Mouse (Mus musculus): ENCODE measurements around the gene Adgrg3. TPM values are rescaled to one million over a fixed set of nuclear protein-coding genes. Genes with fewer than 3 reads are reported as not detected.

Gene Adgrg3
- polyA plus RNA-seq, 2 experiments, result 3.3 to 6.7 TPM

GRCm38 (mm10) chr8:95058661-95059060 is 41.2 kb downstream of the Adgrg3 start:
- DNase-seq (ENCODE audit: low spot score), result no peak
- no peaks in the 10 kb centered on the region for H3K27me3 ChIP-seq (ENCODE audit: control insufficient read depth, insufficient read depth, low read length)
- H3K4me3 ChIP-seq (replicated peaks; ENCODE audit: low read length), result no peak overlapping the region
- no peak overlapping the region for H3K4me2 ChIP-seq (replicated peaks; ENCODE audit: low read depth, low read length, severe bottlenecking)
- no peaks in the 10 kb centered on the region for H3K4me1 ChIP-seq (ENCODE audit: control insufficient read depth, insufficient read depth, low read length)
- no peak overlapping the region for H3K9ac ChIP-seq (ENCODE audit: low read depth, low read length, severe bottlenecking)
- 82% methylated on average over 6 of the region's 6 CpGs for WGBS
- TF ChIP-seq POLR2A (IDR thresholded peaks at IDR 0.05; ENCODE audit: borderline replicate concordance, extremely low read depth, insufficient read depth, insufficient read length), result no peak
- H3K9me3 ChIP-seq (ENCODE audit: control insufficient read depth, low read length), result no peaks in the 10 kb centered on the region
- no peaks in the 10 kb centered on the region for H3K36me3 ChIP-seq (ENCODE audit: control insufficient read depth, insufficient read depth, low read length)
- no peak for ATAC-seq (ENCODE audit: low FRiP score, low read depth)
- H3K27ac ChIP-seq (replicated peaks; ENCODE audit: low read depth, low read length), result no peak overlapping the region

GRCm38 (mm10) chr8:95059812-95060533 is 42.5 kb downstream of the Adgrg3 start:
- ATAC-seq (ENCODE audit: low FRiP score, low read depth) (no peak), DNase-seq (ENCODE audit: low spot score) (no peak)
- H3K9ac ChIP-seq (ENCODE audit: low read depth, low read length, severe bottlenecking), result no peak overlapping the region
- WGBS, result 69% methylated on average over 6 of the region's 6 CpGs
- H3K36me3 ChIP-seq (ENCODE audit: control insufficient read depth, insufficient read depth, low read length), result no peaks in the 10 kb centered on the region
- no peak overlapping the region for H3K27ac ChIP-seq (replicated peaks; ENCODE audit: low read depth, low read length)
- H3K9me3 ChIP-seq (ENCODE audit: control insufficient read depth, low read length), result no peaks in the 10 kb centered on the region
- no peak overlapping the region for H3K4me2 ChIP-seq (replicated peaks; ENCODE audit: low read depth, low read length, severe bottlenecking)
- H3K4me3 ChIP-seq (replicated peaks; ENCODE audit: low read length), result no peak overlapping the region
- no peaks in the 10 kb centered on the region for H3K4me1 ChIP-seq (ENCODE audit: control insufficient read depth, insufficient read depth, low read length)
- no peak for TF ChIP-seq POLR2A (IDR thresholded peaks at IDR 0.05; ENCODE audit: borderline replicate concordance, extremely low read depth, insufficient read depth, insufficient read length)
- H3K27me3 ChIP-seq (ENCODE audit: control insufficient read depth, insufficient read depth, low read length), result no peaks in the 10 kb centered on the region

- ATAC-seq (ENCODE audit: low FRiP score, low read depth) (no peak), DNase-seq (ENCODE audit: low spot score) (no peak)
- WGBS, result 98% methylated on average over 2 of the region's 2 CpGs
- Histone ChIP-seq H3K27ac (replicated peaks; ENCODE audit: low read depth, low read length) (no peak overlapping the region), H3K4me1 (ENCODE audit: control insufficient read depth, insufficient read depth, low read length) (no peaks in the 10 kb centered on the region), H3K4me2 (replicated peaks; ENCODE audit: low read depth, low read length, severe bottlenecking) (no peak overlapping the region), H3K27me3 (ENCODE audit: control insufficient read depth, insufficient read depth, low read length) (no peaks in the 10 kb centered on the region), H3K4me3 (replicated peaks; ENCODE audit: low read length) (no peak overlapping the region), H3K36me3 (ENCODE audit: control insufficient read depth, insufficient read depth, low read length) (no peaks in the 10 kb centered on the region), H3K9me3 (ENCODE audit: control insufficient read depth, low read length) (no peaks in the 10 kb centered on the region), H3K9ac (ENCODE audit: low read depth, low read length, severe bottlenecking) (no peak overlapping the region)
- TF ChIP-seq POLR2A (IDR thresholded peaks at IDR 0.05; ENCODE audit: borderline replicate concordance, extremely low read depth, insufficient read depth, insufficient read length), result no peak
These were observed 47.0 kb downstream of the Adgrg3 start for GRCm38 (mm10) chr8:95064531-95064930.

GRCm38 (mm10) chr8:95067582-95067981 is 50.1 kb downstream of the Adgrg3 start:
- H3K9me3 ChIP-seq (ENCODE audit: control insufficient read depth, low read length), result no peaks in the 10 kb centered on the region
- H3K27me3 ChIP-seq (ENCODE audit: control insufficient read depth, insufficient read depth, low read length), result no peaks in the 10 kb centered on the region
- no peak overlapping the region for H3K4me3 ChIP-seq (replicated peaks; ENCODE audit: low read length)
- H3K9ac ChIP-seq (ENCODE audit: low read depth, low read length, severe bottlenecking), result no peak overlapping the region
- H3K4me1 ChIP-seq (ENCODE audit: control insufficient read depth, insufficient read depth, low read length), result no peaks in the 10 kb centered on the region
- TF ChIP-seq POLR2A (IDR thresholded peaks at IDR 0.05; ENCODE audit: borderline replicate concordance, extremely low read depth, insufficient read depth, insufficient read length), result no peak
- WGBS, result 53% methylated on average over 3 of the region's 3 CpGs
- DNase-seq (ENCODE audit: low spot score), result peak; percentile 60
- no peaks in the 10 kb centered on the region for H3K36me3 ChIP-seq (ENCODE audit: control insufficient read depth, insufficient read depth, low read length)
- no peak overlapping the region for H3K4me2 ChIP-seq (replicated peaks; ENCODE audit: low read depth, low read length, severe bottlenecking)
- ATAC-seq (ENCODE audit: low FRiP score, low read depth), result no peak
- no peak overlapping the region for H3K27ac ChIP-seq (replicated peaks; ENCODE audit: low read depth, low read length)

- WGBS, result 77% methylated on average over 3 of the region's 3 CpGs
- H3K27ac ChIP-seq (replicated peaks; ENCODE audit: low read depth, low read length), result no peak overlapping the region
- ATAC-seq (ENCODE audit: low FRiP score, low read depth) (no peak), DNase-seq (ENCODE audit: low spot score) (no peak)
- H3K4me1 ChIP-seq (ENCODE audit: control insufficient read depth, insufficient read depth, low read length), result peaks cover 2% of the 10 kb centered on the region; the same call in 1 of the 2 replicates
- H3K36me3 ChIP-seq (ENCODE audit: control insufficient read depth, insufficient read depth, low read length), result no peaks in the 10 kb centered on the region
- H3K9me3 ChIP-seq (ENCODE audit: control insufficient read depth, low read length), result no peaks in the 10 kb centered on the region
- H3K9ac ChIP-seq (ENCODE audit: low read depth, low read length, severe bottlenecking), result no peak overlapping the region
- no peak overlapping the region for H3K4me3 ChIP-seq (replicated peaks; ENCODE audit: low read length)
- no peak for TF ChIP-seq POLR2A (IDR thresholded peaks at IDR 0.05; ENCODE audit: borderline replicate concordance, extremely low read depth, insufficient read depth, insufficient read length)
- H3K4me2 ChIP-seq (replicated peaks; ENCODE audit: low read depth, low read length, severe bottlenecking), result no peak overlapping the region
- no peaks in the 10 kb centered on the region for H3K27me3 ChIP-seq (ENCODE audit: control insufficient read depth, insufficient read depth, low read length)
These were observed 58.0 kb downstream of the Adgrg3 start for GRCm38 (mm10) chr8:95075504-95075903.

Measured in limb, embryonic 14.5 days (tissue).